Mouse (Mus musculus): ENCODE data around the gene Arxes2.

The Arxes2 gene

GRCm38 (mm10) chrX:135993664-135994119 is at the start of gene Arxes2:
TSS of gene Arxes2 (plus strand) at chrX:135993824.
- DNase-seq: peak; percentile 54

DNA sequence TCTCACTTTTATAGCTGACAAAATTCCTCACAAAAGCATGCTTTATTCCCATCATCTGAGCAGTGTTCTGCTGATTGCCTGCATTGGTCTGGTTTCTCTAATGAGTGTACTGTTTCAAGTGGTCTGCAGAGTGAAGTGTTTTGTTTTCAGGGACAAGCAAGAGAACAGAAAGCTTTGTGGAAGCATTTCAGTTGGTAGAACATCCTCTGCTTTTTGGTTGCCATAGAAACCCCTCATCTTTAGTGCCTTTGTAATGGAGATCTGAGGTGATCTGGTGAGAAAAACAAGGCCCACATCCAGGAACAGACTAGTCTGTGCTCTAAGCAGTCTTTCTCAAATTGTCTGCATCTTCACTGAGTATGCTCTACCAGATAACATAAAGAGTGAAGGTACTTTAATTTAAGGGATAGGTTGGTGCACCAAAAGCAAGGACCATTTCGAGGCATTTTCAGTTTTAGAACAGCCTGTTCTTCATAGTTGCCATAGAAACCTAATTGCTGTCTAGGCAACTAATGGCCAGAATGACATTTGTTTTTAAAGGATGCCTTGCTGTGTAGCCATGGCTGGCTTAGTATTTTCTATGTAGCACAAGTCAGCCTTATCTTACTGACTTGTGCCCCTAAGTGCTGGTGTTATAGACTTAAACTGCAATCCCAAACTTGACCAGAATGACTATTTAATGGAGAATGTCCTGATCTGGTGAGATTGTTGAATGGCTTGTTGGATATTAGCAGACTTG is 44.8 kb upstream of the Arxes2 start:
- no peak for DNase-seq

DNA sequence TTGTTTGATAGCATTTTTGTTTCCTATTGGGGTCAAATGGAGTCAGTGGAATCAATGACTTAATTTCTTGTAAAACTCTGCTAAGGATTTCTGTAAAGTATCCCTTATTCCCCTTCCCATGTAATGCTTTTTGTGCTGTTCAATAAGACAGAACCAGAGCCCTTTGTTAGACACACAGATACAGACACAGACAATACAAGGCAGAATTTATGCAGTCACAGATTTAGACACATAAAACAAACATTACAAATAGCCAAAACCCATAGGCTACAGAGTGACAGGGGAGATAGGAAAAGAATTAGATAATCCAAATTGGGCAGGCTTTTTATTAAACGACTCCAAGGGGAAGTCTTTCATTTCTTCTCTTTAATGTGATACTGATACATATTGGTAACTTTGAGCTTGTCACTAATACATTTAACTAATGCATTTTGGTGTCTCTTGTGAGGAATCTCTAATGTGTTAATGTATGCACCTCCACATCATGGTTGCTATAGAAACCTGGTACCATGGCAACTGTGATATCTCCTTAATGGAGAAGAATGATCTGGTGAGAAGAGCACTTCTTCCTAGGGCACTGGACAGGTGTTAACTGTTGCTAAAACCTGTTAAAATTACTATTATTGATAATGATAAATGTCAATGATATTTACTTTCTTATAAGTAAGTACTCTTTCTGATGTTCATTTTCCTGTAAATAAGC is 36.5 kb upstream of the Arxes2 start:
- no peak for DNase-seq

DNA sequence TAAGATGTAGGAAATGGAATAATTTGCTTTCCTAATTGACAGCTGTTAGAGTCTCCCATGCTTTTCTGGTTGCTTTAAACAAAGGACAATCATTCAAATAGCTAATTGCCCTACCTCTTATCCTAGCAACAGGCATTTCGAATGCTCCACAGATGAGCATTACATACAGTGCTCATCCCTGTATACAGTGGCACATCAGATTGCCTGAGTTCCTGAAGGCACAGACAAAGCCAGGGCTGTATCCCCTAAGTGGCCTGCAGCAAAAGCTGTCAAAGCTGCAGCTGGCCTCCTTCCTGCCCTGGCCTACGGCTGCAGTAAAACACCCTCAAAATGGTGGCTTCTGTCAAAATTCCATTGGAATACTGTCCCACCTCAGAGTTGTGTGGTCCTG is 35.9 kb upstream of the Arxes2 start:
- DNase-seq: no peak

- no peak for DNase-seq
Measured at GRCm38 (mm10) chrX:135958589-135959225, 34.9 kb upstream of the Arxes2 start.

GRCm38 (mm10) chrX:135959536-135959935 is 34.1 kb upstream of the Arxes2 start:
- no peak for DNase-seq

- no peak for DNase-seq
Measured at GRCm38 (mm10) chrX:135962342-135962741, 31.3 kb upstream of the Arxes2 start.

GRCm38 (mm10) chrX:135963130-135963529 is 30.5 kb upstream of the Arxes2 start:
- DNase-seq: no peak

DNA sequence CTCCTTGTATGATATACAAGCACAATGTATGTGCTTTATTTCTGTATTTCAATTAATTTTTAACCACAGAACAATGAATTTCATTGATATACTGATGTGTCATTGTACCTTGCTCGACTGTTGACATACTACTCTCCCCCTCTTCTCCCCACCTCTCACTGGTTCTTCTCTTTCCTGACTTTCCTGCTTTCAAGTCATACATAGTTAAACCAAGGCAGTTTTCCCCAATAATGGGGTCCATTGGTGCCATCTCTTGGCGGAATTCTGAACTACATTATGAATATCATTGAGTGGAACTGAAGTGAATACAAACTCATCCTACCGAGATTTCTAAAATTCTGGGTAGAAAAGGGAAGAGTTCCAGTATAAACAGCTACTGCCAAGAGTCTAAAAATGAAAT is 30.0 kb upstream of the Arxes2 start:
- no peak for DNase-seq

- DNase-seq: no peak
Measured at GRCm38 (mm10) chrX:135973597-135974423, 19.8 kb upstream of the Arxes2 start.

GRCm38 (mm10) chrX:135974424-135975225 is 19.0 kb upstream of the Arxes2 start:
- no peak for DNase-seq

DNA sequence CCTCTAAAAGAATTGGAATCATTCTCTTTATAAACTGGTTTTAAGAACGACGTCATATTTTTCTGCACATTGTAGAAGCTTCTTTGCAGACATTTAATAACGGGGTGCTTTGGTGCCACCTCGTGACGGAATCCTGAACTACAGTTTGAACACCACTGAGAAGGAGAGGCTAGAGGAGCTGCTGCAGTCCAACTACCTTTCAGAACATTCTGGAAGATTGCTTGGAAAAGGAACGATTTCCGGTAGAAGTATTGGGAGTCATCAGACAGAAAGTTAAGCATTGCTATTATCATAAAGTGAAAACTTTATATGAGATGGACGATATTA is 18.4 kb upstream of the Arxes2 start:
- DNase-seq: peak; percentile 68

GRCm38 (mm10) chrX:135984539-135985260 is 8.9 kb upstream of the Arxes2 start:
- DNase-seq: no peak

DNA sequence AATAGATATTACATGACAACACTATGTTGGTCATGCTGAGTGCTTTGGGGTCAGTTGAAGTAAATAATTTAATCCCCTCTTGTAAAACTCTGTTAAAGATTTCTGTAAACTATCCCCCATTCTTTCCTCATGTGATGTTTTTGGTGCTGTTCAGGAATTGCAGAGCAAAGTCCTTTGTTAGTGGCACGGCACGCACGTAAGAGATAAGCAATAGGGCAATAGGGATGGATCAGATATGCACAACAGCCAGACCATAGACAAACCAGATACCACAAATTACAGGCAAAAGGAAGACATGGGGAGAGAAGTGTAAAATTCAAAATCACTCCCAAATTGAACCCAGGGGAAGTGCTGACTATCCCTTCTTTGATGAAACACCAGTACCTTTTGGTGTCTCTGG is 7.4 kb upstream of the Arxes2 start:
- no peak for DNase-seq

- DNase-seq: no peak
Measured at GRCm38 (mm10) chrX:135990661-135991060, 3.0 kb upstream of the Arxes2 start.

GRCm38 (mm10) chrX:135993192-135993594 is 431 bp upstream of the Arxes2 start:
- DNase-seq: peak; percentile 43

DNA sequence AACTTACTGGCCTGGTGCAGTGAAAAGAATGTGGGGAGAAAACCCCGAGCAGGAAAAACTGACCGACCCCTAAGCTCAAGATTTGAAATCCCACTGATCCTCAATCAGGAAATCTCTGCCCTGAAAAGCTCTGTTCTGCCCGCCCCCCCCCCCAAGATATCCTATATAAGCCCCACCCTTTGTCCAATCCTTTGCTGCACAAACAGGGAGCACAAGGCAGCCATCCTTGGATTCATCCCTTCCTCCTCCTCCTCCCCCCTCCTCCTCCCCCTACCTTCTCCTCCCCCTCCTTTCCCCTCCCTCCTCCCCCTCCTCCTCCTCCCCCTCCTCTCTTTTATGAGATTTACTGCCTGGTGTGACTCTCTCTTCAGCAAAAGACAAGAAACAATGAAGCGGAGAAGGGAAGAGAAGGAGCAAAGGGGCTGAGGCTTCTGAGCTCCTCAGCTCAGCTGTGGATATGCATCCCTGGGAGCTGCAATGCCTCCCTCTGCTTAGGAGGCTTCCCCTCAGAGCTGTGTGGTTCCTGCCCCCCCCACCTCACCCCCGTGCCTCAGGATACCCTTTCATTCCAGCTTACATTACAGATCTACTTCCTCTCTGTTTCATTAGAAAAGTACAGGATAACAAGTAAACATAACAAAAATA is 13.7 kb downstream of the Arxes2 start:
- DNase-seq: no peak

GRCm38 (mm10) chrX:136014392-136014791 is 20.8 kb downstream of the Arxes2 start:
- no peak for DNase-seq

- DNase-seq: no peak
Measured at GRCm38 (mm10) chrX:136030331-136030730, 36.7 kb downstream of the Arxes2 start.

DNA sequence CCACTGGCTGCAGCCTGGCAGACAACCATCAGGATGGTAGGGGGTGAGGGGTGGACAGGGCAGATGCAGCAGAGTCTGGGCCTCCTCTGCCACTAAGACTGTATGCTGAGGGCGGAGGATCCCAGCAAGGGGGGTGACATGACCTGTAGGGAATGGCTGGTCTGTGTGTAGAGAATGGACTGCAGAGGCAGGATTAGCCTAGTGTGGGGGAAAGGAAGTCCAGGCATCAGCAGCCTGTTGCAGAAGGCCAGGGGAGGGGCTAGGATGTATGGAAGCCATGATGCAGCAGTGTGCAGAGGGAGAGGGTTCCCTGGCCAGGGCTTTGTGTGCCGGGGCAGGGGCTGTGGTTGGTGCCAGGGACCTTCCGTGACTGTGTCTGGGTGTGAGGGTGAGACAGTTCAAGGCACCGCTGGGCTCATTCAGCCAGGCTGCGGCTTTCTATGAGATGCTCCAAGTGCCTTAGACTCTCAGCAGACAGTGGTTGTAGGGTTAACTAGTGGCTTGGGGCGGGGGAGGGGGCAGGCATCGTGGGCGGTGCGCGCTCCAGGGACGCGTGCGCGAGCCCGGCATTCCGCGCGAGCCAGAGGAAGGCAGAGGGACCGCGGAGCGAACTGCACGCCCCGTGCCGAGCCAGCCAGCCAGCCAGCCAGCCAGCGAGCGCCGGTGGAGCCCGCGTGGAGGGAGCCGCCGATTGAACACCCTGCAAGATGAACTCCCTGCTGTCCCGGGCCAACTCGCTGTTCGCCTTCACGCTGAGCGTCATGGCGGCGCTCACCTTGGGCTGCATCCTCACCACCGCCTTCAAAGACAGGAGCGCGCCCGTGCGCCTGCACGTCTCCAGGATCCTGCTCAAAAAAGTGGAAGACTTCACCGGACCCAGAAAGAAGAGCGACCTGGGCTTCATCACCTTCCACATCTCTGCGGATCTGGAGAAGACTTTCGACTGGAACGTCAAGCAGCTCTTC is 39.5 kb downstream of the Arxes2 start, which contains the start of gene Arxes1:
TSS of gene Arxes1 (plus strand) at position 569 of the 965 bp plus-strand sequence.
- DNase-seq: peak; percentile 38
